Mouse (Mus musculus) adrenal gland, adult 2 months (tissue): ENCODE measurements at regions not wholly inside any gene's neighbourhood (a gene's known extent, or its start where the extent isn't known, plus 50 kb on each side); places are given as distances from the start of the nearest gene placed in this dataset.

ENCODE experiments used
- DNase-seq: peaks from one replicate; pipeline ENCODE4 v3.0.0; 2021

DNA sequence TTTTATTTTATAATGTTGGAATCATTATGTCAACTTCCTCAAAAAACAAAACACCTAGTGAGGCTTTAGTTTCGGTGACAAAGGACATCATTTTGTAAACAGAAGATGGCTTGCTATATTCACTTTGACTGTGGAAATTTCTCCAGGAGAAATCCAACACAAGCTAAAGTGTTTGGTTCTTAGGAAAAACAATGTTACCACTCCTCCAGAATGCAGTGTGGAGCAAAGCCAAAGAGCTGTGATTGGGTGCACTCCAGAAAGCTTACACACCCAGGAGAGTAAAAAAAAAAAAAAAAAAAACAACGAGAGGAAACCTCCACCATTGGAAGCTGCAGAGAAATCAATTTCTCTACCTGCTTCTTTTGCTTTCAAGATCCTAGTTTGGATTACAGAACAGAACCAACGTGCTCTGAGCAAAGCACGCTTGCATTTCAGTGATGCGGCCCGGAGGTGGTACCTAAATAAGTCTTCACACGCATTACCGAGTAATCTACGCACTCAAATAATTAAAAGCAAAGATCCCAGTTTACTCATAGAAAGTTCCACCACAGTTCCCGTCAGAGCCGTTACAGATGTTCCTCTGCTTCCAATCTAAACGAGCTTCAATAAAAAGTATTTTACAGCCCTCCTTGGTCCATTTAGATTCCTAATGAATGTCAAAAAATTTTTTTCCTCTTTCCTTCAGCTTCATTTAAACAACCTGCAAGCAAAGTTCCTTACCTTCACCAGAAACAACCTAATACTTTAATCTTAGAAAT, 199.5 kb upstream of the Gk2 start:
- DNase-seq = no peak

DNA sequence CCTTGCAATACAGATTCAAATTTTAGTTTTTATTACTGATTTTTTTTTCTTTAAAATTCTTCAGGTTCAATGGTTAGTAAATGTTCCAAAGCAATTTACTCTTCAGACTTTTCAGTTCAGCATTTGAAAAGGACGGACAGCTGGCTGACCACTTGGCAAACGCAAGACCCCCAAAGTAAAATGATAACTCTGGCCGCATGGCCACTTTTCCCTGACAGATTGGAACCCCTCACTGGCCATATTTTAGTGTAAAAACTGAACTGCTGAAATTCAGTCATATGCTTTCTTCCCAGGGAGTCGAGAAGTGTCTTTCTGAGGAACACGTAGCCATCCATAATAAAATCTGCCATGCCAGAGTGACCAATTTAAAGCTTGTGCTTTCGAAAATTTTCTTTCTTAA, 198.4 kb upstream of the Gk2 start:
- no peak for DNase-seq

DNA sequence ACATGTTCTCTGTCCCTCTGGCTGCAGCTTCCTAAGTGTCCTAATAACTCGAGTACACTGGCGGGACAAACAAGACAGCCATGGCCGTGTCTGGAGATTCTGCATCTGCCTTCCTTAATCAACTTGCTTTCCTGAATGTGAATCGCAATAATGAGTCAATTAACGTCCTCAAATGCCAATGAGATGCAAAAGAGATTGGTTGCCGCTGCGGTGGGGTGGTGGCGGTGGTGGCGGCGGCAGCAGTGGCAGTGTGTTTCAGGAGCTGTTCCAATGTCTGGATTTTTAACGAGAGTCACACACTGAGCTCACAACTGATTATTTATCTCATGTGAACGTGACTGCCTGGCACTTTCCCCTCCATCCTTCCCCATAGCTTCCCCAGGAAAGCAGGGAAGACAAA, 197.6 kb upstream of the Gk2 start:
- no peak for DNase-seq

DNA sequence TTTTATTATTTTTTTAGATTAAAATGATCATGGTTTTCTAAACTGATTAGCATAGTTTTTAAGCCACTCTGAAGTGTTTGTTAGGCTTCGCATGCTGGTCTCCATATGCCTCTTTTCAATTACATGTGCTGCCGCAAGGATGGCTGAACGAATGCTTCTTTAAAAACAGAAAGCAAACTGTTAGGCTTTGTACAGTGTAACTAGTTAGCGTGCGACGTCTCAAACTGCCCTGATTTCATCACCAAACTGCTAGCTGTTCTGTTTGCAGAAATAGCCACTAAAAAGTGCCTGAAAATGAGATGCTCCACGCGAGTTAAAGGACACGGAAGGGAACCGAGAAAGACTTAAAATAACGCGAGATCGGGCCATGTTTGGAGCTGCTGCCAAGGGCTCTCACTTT, 185.4 kb upstream of the Gk2 start:
- no peak for DNase-seq

DNA sequence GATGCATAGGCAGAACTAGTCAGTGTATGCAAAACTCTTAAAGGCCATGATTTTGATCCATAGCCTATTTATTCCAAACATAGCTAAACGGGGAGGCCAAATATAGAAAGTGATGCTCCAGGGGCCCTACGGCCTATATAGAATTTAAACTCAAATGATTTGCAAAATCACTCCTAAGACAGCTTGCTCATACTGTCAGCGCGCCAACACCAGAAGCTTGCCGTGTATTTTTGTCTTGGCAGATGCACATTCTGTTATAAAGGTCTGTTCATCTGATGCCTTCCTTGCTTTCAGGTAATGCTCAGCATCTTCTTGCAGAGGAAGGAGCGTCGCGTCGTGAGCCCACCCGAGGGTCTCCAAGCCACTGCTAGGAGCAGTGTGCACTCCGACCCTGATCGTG, 184.8 kb upstream of the Gk2 start:
- DNase-seq = no peak

DNA sequence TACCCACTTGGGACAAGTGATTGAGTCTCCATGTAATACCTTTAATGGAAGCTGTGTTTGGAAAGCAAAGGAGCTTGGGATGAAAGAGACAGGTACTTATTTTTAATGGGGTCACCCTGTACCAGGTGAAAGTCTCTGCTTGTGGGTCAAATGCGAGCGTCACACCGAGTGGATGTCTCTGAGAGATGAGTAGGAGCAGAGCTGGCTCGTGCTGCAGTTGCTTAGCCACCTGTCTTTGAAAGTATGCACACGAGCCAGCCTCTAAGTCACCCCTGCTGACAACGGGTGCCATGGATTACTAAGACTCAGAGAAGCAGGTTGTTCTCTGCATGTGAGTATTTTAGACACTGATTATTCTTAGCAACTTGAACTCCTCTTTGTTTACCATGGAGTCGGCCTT, 179.5 kb upstream of the Gk2 start:
- no peak for DNase-seq

DNA sequence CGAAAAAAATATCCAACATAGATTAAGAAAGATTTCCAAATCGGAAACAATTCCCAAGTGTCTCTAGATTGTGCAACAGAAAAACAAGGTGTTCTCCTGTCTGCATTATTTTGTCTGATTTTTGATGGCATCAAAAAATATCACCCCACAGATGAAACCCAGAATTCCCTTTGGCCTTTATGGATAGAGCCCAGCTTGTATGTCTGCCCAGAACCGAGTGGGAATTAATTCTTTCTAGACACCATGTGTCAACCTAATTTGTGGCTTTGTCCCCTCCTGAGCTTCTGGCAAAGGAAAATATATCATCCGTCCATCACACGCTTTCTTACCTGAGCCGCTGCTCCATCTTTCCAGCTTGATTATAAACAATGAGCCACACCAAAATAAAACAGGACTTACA, 176.9 kb upstream of the Gk2 start:
- DNase-seq = no peak

DNA sequence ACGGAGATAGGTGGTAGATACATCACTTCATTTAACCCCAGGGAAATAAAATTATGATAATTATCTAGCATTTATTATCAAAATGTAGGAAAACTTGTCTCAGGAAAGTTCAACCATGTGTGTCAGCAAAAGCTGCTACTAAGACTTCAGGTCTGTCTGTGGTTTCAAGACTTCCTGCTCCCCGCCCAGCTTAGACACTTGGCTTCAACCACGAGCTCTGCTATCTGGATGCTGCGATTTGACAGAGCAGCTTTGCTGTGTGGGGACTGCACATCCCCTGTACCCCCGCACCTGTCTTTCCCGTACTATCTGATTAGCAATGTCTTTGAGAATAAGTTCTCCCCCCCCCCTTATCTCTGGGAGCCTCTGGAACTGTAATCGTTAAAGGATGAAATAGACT, 176.0 kb upstream of the Gk2 start:
- DNase-seq = no peak

DNA sequence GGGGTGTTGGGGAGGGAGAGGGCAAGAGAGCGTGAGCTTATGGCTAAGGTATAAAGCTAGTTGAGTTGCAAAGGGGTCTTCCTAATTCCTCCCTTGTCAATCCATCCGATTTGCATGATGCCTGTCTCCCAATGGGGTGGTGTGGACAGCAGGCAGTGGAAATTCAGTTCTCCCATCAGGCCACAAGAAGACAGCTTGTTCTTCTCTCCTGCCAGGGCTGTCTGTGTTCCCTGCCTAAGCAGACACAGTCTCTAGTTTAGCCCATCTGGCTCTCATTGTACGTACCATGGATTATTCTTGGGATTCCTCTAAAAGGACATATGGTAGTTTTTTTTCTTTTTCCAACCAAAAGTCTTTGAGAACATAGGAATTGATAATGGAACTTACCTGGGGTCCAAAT, 168.4 kb upstream of the Gk2 start:
- DNase-seq = no peak

DNA sequence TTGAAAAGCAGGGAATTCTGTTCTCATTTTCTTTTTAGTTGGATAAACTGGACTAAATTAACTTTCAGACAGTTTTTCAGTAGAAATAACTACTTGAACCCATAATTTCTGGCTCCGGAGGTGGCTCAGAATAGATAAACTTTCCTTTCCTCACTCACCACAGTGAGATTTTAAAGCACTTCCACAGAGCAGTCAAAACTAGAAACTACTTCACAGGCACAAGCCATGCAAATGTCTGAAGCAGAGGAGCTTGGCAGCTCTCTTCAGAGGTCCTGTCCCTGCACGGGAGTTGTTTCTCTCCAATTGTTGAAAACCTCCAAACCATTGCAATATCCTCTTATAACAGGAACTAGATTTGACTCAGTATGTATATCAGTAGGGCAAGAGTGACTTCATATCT, 163.1 kb upstream of the Gk2 start:
- no peak for DNase-seq

DNA sequence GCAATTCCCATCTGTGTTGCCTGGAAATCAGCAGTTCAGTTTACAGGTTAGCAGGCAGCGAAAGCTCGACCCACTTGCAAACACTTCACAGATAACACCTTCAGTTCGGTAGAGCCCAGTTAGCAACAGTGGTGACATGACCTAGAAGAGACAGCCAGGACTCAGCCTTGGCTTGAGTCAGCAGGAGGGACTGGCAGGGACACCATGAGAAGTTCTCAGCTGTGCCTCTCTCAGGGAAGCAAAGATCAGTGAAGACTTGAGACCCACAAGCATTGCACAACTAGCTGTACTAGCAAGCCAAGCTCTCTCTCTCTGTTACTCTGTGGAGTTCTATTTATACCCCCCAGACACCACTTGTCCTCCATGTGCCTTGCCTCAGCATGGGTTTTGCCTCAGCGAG, 161.6 kb upstream of the Gk2 start:
- no peak for DNase-seq

DNA sequence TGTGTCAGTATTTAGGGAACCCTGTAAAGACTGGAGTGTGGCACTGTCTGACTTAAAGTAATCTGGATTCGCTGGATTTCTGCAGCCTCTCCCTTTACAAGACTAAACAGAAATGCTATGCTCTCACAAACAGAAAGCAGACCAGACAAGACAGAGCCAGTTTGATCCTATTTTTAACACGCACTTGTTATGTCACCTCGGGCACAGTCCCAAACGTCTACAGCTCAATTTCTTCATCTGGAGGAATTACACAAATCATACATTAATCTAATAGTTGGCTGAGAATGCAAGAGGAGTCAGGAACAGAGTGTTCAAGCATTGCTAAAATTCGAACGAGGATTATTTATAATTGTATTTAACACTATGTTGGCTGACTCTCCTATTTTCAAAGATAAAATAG, 145.4 kb upstream of the Gk2 start:
- peak; percentile 47 for DNase-seq

DNA sequence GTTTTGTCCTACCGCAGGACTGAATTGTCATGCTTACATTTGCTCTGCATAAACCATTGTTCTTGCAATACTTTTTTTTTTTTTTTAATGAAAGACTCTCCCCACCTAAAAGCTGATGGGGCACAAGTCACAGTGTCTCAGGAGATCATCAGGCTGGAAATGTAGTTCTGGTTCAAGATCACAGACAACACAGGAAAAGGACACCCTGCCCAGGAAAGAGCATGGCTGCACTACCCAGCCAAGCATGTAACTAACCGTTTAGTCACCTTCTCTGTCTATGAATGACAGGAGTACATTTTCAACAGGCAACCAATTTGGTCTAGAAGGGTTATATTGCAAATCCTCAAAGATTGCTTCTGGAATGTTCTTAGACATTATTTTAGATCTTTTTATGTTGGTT, 144.6 kb upstream of the Gk2 start:
- DNase-seq = no peak

DNA sequence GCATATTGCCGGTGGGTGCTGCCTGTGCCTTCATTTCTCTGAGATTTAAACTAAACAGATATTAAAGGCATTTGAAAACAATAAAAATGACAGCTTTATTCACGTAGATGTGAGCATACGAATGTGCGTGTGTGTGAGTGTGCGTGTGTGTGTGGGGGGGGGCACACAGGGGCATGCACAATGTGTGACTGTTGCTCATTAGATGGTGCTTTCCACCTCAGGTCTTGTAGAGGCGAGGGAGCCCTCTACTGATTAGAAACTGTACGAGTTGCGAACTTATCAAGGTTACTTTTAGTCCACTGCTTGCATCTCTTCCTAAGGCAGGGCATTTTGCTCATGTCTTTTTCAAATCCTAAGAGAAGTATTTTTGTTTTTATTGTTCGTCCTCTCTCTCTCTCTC, 141.9 kb upstream of the Gk2 start:
- DNase-seq = no peak

DNA sequence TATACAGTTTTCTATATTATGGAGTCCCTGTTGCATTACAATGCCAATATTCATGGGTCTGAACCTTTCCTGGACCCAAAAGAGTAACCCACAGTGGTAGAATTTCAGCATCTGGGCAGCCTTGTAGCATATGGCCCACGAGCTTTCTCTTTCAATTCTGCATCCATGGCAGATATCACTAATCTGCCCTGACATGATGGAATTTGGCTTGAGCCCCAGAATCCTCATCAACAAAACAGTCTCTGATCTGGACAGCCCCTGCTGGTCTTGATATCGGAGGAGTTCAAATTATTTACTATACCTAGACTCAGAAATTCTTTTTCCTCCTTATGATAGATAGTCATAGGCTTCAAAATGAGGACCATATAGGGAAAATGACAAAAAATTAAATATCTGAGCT, 139.1 kb upstream of the Gk2 start:
- DNase-seq = no peak

DNA sequence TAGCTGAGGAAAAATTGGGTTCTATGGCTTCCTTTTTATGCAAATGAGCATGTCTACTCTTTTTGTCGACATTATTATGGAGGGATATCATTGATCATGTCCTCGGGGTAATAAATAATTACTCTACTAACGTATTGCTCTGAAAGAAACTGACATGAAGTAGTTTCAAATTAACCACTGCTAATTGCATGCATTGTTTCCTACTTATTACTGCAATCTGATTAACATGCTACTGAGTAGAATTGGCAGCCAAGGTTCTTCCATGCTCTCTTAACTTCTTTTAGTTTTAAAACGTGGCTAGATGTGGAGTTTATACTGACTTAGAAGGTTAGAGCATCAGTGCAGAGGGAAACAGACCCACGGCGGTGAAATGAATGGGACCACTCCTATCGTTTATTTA, 137.3 kb upstream of the Gk2 start:
- no peak for DNase-seq

DNA sequence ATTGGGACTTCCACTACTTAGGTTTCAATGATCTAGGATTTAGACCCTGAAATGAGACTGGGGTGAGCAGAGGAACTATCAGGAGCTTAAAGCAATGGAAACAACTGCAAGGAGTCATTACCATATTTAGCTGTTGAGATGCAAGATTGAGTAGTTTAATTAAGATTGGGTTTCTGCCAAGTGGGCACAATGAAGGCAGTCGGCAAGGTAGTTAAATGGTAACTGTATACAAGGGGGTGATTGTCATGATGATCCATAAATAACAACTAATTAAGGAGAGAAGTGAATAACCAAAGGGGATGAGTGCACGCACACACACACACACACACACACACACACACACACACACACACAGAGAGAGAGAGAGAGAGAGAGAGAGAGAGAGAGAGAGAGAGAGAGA, 125.7 kb upstream of the Gk2 start:
- no peak for DNase-seq

DNA sequence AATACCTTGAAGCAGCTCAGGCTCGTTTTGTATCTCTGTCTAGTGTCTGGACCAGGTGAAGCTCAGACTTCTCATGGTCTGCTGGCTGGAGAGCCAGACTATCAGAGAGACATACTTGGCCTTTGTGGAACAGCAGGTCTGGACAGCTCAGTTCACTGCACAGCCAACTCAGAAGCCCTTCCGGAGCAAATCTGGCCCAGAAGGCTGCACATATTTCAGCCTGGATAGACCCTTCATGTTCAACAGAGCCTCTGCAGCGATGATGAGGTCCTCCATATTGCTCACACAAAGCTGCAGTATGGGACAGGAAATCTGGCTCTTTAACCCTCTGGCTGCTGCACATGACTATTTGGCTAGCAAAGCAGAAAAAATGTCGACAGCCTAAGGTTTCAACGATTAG, 108.7 kb upstream of the Gk2 start:
- DNase-seq = no peak

DNA sequence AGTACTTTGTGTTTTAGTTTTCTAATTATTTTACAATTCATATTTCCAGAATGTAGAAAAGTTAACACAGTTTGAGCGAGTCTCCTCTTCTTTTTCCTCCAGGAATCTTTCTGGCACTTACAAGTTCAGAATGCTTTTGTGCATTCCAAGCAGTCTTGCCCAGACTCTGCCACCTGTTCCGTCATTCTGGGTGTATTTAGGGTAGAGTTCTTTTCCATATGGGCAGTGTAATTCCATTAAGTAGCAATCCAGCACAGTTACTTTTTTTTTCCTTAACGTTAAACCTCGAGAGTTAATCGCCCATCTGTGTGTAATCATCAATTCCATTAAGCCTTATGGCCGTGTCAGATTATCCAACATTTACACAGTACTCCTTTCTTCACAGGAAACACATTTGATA, 106.9 kb upstream of the Gk2 start:
- no peak for DNase-seq

DNA sequence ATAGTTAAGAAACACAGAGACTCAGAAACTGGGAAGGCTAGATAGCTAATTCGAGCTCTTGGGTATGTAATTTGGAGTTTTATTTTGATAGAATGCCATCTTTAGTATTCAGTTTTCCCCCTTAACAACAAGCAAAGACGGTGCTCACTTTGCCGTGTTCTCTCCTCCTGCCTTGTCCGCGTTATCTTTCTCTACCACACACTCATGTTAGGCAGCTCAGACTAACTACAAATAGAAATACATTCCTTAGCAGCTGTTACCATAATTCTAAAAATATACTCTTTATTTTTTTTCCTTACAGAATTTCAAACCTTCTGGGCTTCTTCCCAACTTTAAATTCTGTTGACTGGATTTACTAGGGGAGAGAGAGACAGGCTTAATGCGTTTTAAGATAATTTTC, 97.5 kb upstream of the Gk2 start:
- DNase-seq = no peak

DNA sequence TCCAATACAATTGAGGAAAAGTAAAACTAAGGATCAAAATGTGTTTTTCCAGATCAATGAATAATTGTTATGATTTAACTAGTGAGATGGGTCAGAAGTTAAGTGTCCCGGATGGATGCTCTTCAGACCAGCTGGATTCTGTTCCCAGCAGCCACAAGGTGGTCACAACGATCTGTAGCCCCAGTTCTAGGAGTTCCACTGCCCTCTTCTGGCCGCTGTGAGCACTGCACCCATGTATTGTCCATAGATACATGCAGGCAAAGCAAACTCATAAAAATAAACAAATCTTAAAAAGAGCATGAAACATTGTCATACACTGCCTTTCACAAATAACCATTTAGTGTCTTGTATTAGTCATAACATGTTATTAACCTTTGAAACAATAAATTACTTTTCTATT, 96.3 kb upstream of the Gk2 start:
- DNase-seq = no peak

DNA sequence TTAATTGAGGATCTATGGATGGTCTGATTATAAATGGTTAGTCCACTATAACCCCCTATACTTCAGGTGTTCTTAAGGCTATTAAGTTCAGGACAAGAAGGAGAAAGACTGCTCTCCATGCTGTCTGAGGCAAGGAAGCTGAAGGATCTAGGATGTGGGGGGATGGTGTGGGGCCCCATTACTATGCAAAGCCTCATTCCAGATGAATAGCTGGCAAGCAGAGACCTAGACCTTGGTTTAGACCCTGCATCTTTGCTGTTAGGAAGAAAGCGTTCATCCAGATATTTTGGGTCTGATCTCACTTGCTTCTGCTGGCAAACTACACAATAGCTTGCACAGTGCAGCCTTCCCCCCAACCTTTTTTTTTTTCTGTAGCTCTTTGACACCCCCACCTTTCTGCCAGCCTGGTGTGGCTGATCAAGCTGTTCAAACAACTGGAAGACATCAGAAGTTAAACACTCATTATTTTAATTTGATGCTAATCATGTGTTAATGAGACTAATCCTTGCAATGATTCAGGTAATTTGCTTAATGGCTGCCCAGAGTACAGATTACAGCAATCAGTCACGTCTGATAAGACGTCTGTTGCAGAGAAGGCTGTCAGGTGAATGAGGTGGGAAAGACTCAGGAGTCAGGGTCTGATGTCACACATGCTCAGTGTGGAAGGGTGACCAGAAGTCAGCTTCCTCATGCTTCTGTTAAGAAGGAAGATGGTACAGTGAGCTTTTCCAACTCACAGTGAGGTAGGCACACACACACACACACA, 80.9 kb upstream of the Gk2 start:
- DNase-seq = no peak

DNA sequence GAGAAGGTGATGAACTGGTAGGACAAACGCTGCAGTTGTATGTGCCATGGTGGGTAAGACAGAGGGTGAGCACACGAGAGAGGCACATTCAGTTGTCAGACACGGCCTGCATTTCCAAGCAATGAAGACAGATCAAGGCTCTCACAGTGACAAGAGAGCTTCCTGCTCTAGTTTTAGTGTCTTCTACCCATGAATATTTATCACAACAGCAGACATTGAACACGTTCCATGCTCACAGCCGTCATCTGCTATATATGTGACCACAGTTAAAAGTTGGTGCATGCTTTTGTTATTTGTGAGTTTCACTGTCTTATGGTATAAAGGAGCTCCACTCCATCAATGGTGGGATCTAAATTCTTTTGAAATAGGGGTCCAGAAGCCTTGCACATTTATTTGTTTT, 76.9 kb upstream of the Gk2 start:
- no peak for DNase-seq

DNA sequence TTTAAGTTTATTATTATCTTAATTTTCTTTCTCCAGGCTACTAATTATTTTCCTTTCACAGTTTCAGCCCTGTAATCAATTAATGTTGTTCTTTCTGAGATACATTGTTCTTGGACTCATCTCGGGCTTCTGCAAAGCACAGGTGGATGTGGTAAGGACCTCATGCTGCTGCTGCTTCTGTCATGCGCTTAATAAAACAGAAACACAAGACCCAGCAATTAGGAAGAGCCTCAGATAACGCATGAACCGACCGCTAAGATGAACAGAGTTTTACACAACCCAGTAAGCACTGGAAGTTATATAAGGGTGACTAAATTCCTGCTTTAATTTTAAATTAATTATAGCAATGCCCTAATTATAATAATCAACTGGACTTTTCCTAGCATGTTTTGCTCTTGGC, 70.7 kb upstream of the Gk2 start:
- DNase-seq = no peak
